Mouse (Mus musculus) central nervous system, embryonic 14 days (tissue): Measurements from ENCODE around the gene Lrp6. TPM values are rescaled to one million over a fixed set of nuclear protein-coding genes. Genes with fewer than 3 reads are reported as not detected.

Experiments
- polyA plus RNA-seq: library from polyadenylated mRNA; depleted of rRNA; stranded (reverse); fragments of >200 nt; gene quantifications from 2 replicates; pipeline ENCODE4 v1.2.3, GENCODE M21; 2012; rRNA removed

Lrp6 gene
- 29.2 and 30.9 TPM in 2 replicates for polyA plus RNA-seq

GRCm38 (mm10) chr6:134566818-134567485 is at the start of gene Lrp6:
Lrp6 (minus strand) TSS chr6:134566965.

Other genes with a start within 250 kb of the Lrp6 start
- gene Bcl2l14, start 170.6 kb downstream of the Lrp6 start, polyA plus RNA-seq = 0.09 TPM in 1 of 2 replicates, not detected in the other
- 1.1 and 1.4 TPM in 2 replicates for gene Mansc1, start 65.5 kb upstream of the Lrp6 start, polyA plus RNA-seq
- 24.1 and 25.9 TPM in 2 replicates for gene Borcs5, start 72.5 kb upstream of the Lrp6 start, polyA plus RNA-seq
- gene Dusp16, start 225.7 kb upstream of the Lrp6 start, polyA plus RNA-seq = 10.5 and 11.0 TPM in 2 replicates